In the genomic region with DNA sequence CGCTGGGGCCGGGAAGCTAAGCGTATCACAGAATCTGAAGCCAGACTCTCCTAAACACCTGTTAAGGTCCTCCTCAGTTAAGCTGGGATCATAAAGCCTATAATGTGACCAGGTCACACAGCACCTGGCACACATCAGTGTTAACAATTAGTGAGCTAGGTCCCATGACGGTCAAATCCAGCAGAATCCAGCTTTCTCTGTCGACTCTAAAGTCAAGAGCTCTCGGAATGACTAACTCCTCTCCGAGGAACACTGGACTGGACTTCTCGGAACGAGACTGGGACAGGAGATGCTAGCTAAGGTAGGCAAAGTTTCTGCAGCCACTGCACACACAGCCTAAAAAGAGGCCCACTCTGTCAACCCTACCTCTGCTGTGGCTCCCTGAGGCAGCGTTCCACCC, we compare ENCODE assay signal across 9 mouse cellular contexts. TPM values are rescaled to one million over a fixed set of nuclear protein-coding genes. Genes with fewer than 3 reads are reported as not detected.
DNase-seq lines count a peak whose midpoint lies in the region; ATAC-seq and TF ChIP-seq lines count a peak whose summit lies in the region.
"Had no signal": no experiment of that assay in that cellular context is flagged by ENCODE, and none has a peak within 500 bp of the region (broad histone marks: within the 10 kb centered on the region; RNA-seq: fewer than 3 reads in every experiment).

No protein-coding gene starts in this region.

- H3K27ac ChIP-seq in forebrain, embryonic 12.5 days, result no peak overlapping the region
- no peak overlapping the region for H3K27ac ChIP-seq in kidney, embryonic 14.5 days (ENCODE audit: low read depth, low read length)
- H3K27ac ChIP-seq in midbrain, postnatal 0 days (ENCODE audit: low read depth, low read length), result peak overlapping the region; percentile 97

- ATAC-seq in forebrain, embryonic 12.5 days (ENCODE audit: low FRiP score), result no peak
- no peak for ATAC-seq in kidney, embryonic 14.5 days (ENCODE audit: low FRiP score, low TSS enrichment)
- no peak for ATAC-seq in midbrain, postnatal 0 days (ENCODE audit: low FRiP score)

- peaks cover 43% of the 10 kb centered on the region for H3K4me1 ChIP-seq in forebrain, embryonic 12.5 days
- H3K4me1 ChIP-seq in kidney, embryonic 14.5 days (ENCODE audit: control insufficient read depth, insufficient read depth, low read length), result peaks cover 20% of the 10 kb centered on the region
- peaks cover 13% of the 10 kb centered on the region; the same call in 1 of the 2 replicates for H3K4me1 ChIP-seq in midbrain, postnatal 0 days (ENCODE audit: insufficient read depth, low read length)

- H3K36me3 ChIP-seq in forebrain, embryonic 12.5 days (replicated peaks), result no peaks in the 10 kb centered on the region
- H3K36me3 ChIP-seq in kidney, embryonic 14.5 days (ENCODE audit: control insufficient read depth, insufficient read depth, low read length), result no peaks in the 10 kb centered on the region
- H3K36me3 ChIP-seq in midbrain, postnatal 0 days (ENCODE audit: insufficient read depth, low read length), result no peaks in the 10 kb centered on the region

- WGBS in forebrain, embryonic 12.5 days, result 77% methylated on average over 10 of the region's 10 CpGs
- 31% methylated on average over 10 of the region's 10 CpGs for WGBS in kidney, embryonic 14.5 days
- 56% methylated on average over 10 of the region's 10 CpGs for WGBS in midbrain, postnatal 0 days

- DNase-seq in cerebellum, adult 9-10 months, result peak; percentile 37
- DNase-seq in cerebellum, postnatal 14 days, result no peak
- DNase-seq in midbrain, postnatal 0 days (ENCODE audit: low spot score), result no peak
- DNase-seq in adrenal gland, postnatal 25 days, result no peak
- no peak for DNase-seq in Muller cell, postnatal 12 days (ENCODE audit: inconsistent ontology term)
- no peak for DNase-seq in layer of hippocampus, adult 8-10 months (ENCODE audit: low spot score in 2 of 2)
- DNase-seq: heart, postnatal 10 days had no signal

- H3K9me3 ChIP-seq in forebrain, embryonic 12.5 days, result no peaks in the 10 kb centered on the region
- H3K9me3 ChIP-seq in kidney, embryonic 14.5 days (ENCODE audit: control insufficient read depth, low read length), result no peaks in the 10 kb centered on the region
- H3K9me3 ChIP-seq in midbrain, postnatal 0 days (ENCODE audit: low read length), result no peaks in the 10 kb centered on the region

- peak overlapping the region; percentile 65 for H3K4me2 ChIP-seq in forebrain, embryonic 12.5 days
- peak overlapping the region; percentile 74 for H3K4me2 ChIP-seq in kidney, embryonic 14.5 days (replicated peaks; ENCODE audit: low read depth, low read length)
- H3K4me2 ChIP-seq in midbrain, postnatal 0 days (ENCODE audit: low read depth, low read length, poor library complexity, severe bottlenecking), result peak overlapping the region; percentile 75

- H3K4me3 ChIP-seq in forebrain, embryonic 12.5 days (replicated peaks), result peak overlapping the region; percentile 90
- peak overlapping the region; percentile 59 for H3K4me3 ChIP-seq in kidney, embryonic 14.5 days (ENCODE audit: low read length)
- H3K4me3 ChIP-seq in midbrain, postnatal 0 days (ENCODE audit: low read depth, low read length), result peak overlapping the region; percentile 79

- H3K27me3 ChIP-seq in forebrain, embryonic 12.5 days, result peaks cover 6% of the 10 kb centered on the region; the same call in 1 of the 2 replicates
- H3K27me3 ChIP-seq in kidney, embryonic 14.5 days (ENCODE audit: control insufficient read depth, insufficient read depth, low read length), result no peaks in the 10 kb centered on the region
- no peaks in the 10 kb centered on the region for H3K27me3 ChIP-seq in midbrain, postnatal 0 days (ENCODE audit: insufficient read depth, low read length)

- no peak for TF ChIP-seq CTCF in midbrain, postnatal 0 days (IDR thresholded peaks at IDR 0.05)

- H3K9ac ChIP-seq in forebrain, embryonic 12.5 days, result peak overlapping the region; percentile 98
- H3K9ac ChIP-seq in kidney, embryonic 14.5 days (ENCODE audit: low read depth, low read length), result peak overlapping the region; percentile 81; the same call in 1 of the 2 replicates
- peak overlapping the region; percentile 98 for H3K9ac ChIP-seq in midbrain, postnatal 0 days (replicated peaks; ENCODE audit: low read length, poor library complexity, severe bottlenecking)

RNA-seq across cellular contexts. Expression of gene D630045J12Rik, which starts 1.7 kb away (rescaled TPM):
- 13.0 and 13.6 TPM in 2 replicates for polyA plus RNA-seq in forebrain, embryonic 12.5 days (2016; fragmentation: Nextera tagmentation; extraction: Ambion mirVana)
- polyA plus RNA-seq in kidney, embryonic 14.5 days (2014; fragmentation: Nextera tagmentation; extraction: Ambion mirVana), result 7.9 and 12.3 TPM in 2 replicates
- total RNA-seq in midbrain, postnatal 0 days (2014; rRNA removed), result 40.1 and 42.5 TPM in 2 replicates
- polyA plus RNA-seq in midbrain, postnatal 0 days (2015; fragmentation: Nextera tagmentation; extraction: Ambion mirVana), result 7.6 and 9.7 TPM in 2 replicates
- total RNA-seq in adrenal gland, postnatal 25 days (2021), result 4.3 and 5.1 TPM in 2 replicates
- 10 to 100 TPM; 30.8 to 38.5 (median 34.3) TPM for total RNA-seq in layer of hippocampus, adult 8-10 months (2022)

RNA-seq across cellular contexts. Expression of gene Zc3hav1l, which starts 46.9 kb away (rescaled TPM):
- 12.6 and 17.3 TPM in 2 replicates for polyA plus RNA-seq in forebrain, embryonic 12.5 days (2016; fragmentation: Nextera tagmentation; extraction: Ambion mirVana)
- polyA plus RNA-seq in kidney, embryonic 14.5 days (2014; fragmentation: Nextera tagmentation; extraction: Ambion mirVana), result 10.9 and 14.9 TPM in 2 replicates
- 8.1 and 11.0 TPM in 2 replicates for total RNA-seq in midbrain, postnatal 0 days (2014; rRNA removed)
- polyA plus RNA-seq in midbrain, postnatal 0 days (2015; fragmentation: Nextera tagmentation; extraction: Ambion mirVana), result 3.6 and 3.7 TPM in 2 replicates
- total RNA-seq in adrenal gland, postnatal 25 days (2021), result 4.9 TPM in 2 replicates
- 1 to 10 TPM; 3.8 to 5.4 (median 4.7) TPM for total RNA-seq in layer of hippocampus, adult 8-10 months (2022)
